Mouse (Mus musculus) ovary, adult 2 months (tissue): Measurements from ENCODE around the gene Bmp10. TPM values are rescaled to one million over a fixed set of nuclear protein-coding genes. Genes with fewer than 3 reads are reported as not detected.

ENCODE experiments used
- polyA plus RNA-seq: library from polyadenylated mRNA; depleted of rRNA; stranded (reverse); fragments of >200 nt; gene quantifications from 2 replicates; pipeline ENCODE4 v1.2.3, GENCODE M21; 2012; rRNA removed

Gene Bmp10
- polyA plus RNA-seq: not detected in 2 replicates

GRCm38 (mm10) chr6:87428487-87429044 lies at the start of gene Bmp10:
Bmp10 (plus strand) TSS chr6:87428994.

GRCm38 (mm10) chr6:87388877-87389276 lies 39.9 kb upstream of the Bmp10 start, which contains the start of gene Gkn3:
Gkn3 (minus strand) TSS chr6:87388935.

Other genes with a start within 250 kb of the Bmp10 start
- gene Antxr1, start 93.2 kb upstream of the Bmp10 start, polyA plus RNA-seq: 24.2 and 28.3 TPM in 2 replicates
- gene Gkn1, start 78.1 kb upstream of the Bmp10 start, polyA plus RNA-seq: 0.94 and 3.6 TPM in 2 replicates
- 1.4 TPM in 1 of 2 replicates, not detected in the other for gene Gkn2, start 55.6 kb upstream of the Bmp10 start, polyA plus RNA-seq
- gene Gkn3, start 40.1 kb upstream of the Bmp10 start, polyA plus RNA-seq: 2.4 and 2.6 TPM in 2 replicates
- gene Arhgap25, start 104.3 kb downstream of the Bmp10 start, polyA plus RNA-seq: 1.0 and 1.3 TPM in 2 replicates
- 1.5 and 1.8 TPM in 2 replicates for gene Prokr1, start 161.7 kb downstream of the Bmp10 start, polyA plus RNA-seq
- 5.7 and 6.5 TPM in 2 replicates for gene Aplf, start 243.2 kb downstream of the Bmp10 start, polyA plus RNA-seq